Mouse (Mus musculus): ENCODE measurements around the gene Nacc2.

DNA sequence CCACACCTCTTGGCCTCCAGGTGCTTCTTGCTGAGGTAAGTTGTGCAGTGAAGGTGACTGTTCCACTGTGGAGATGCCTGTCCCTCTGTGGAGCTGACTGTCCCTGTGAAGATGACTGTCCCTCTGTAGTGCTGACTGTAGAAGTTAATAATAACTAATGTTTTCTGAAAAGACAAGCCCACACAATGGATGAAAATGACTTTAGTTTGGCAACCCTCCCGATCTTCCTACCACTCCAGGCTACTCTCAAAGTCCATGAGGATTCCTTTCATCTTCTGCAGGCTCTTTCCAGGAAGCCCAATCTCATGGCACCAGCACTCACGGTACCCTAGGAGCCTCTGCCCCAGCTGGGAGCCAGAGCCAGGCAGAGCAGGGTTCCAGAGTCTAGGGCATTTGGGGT lies 47.4 kb upstream of the Nacc2 start:
- TF ChIP-seq CTCF (IDR thresholded peaks at IDR 0.05; ENCODE audit: low read depth) (no peak), EP300 (optimal IDR thresholded peaks at IDR 0.05) (no peak)

All from stomach, postnatal 0 days (tissue).